Mouse (Mus musculus): Measurements from ENCODE around the gene Cyp2b23.
"Not testable (repeated sequence)": the region's sequence is repeated elsewhere in the genome, so short reads cannot be mapped to it uniquely, and the experiment has no call there.

The Cyp2b23 gene

GRCm38 (mm10) chr7:26686337-26686736 lies at the start of gene Cyp2b23:
Cyp2b23 (minus strand) TSS chr7:26686437.
- no peak for DNase-seq (ENCODE audit: low spot score)

GRCm38 (mm10) chr7:26711061-26711460 lies 24.8 kb upstream of the Cyp2b23 start:
- no peak for DNase-seq (ENCODE audit: low spot score)

- DNase-seq (ENCODE audit: low spot score), result no peak
Measured at GRCm38 (mm10) chr7:26707061-26707460, 20.8 kb upstream of the Cyp2b23 start.

GRCm38 (mm10) chr7:26706191-26706590 lies 20.0 kb upstream of the Cyp2b23 start:
- not testable (repeated sequence) for DNase-seq (ENCODE audit: low spot score)

GRCm38 (mm10) chr7:26700151-26700550 lies 13.9 kb upstream of the Cyp2b23 start:
- no peak for DNase-seq (ENCODE audit: low spot score)

GRCm38 (mm10) chr7:26685713-26686112 lies 524 bp downstream of the Cyp2b23 start:
- DNase-seq (ENCODE audit: low spot score), result no peak

- not testable (repeated sequence) for DNase-seq (ENCODE audit: low spot score)
Measured at GRCm38 (mm10) chr7:26667466-26667865, 18.8 kb downstream of the Cyp2b23 start.

GRCm38 (mm10) chr7:26666011-26666410 lies 20.2 kb downstream of the Cyp2b23 start:
- no peak for DNase-seq (ENCODE audit: low spot score)

GRCm38 (mm10) chr7:26618364-26618763 lies 67.9 kb downstream of the Cyp2b23 start, which contains the start of gene Vmn1r185:
Vmn1r185 (minus strand) TSS chr7:26618464.
- DNase-seq (ENCODE audit: low spot score), result not testable (repeated sequence)
